Mouse (Mus musculus) kidney, adult 8-10 months (tissue): ENCODE measurements at regions not wholly inside any gene's neighbourhood (a gene's known extent, or its start where the extent isn't known, plus 50 kb on each side); places are given as distances from the start of the nearest gene placed in this dataset.
A peak's percentile ranks its signal among the peaks of the same experiment; 100 is the strongest.

Experiments used
- DNase-seq, 2 experiments: peaks; one replicate each; pipeline ENCODE4 v3.0.0; 2022

GRCm38 (mm10) chr8:29460119-29460518 is 2012.6 kb downstream of the Poteg start:
- DNase-seq: no peak

GRCm38 (mm10) chr8:29492931-29493330 is 2045.5 kb downstream of the Poteg start:
- no peak for DNase-seq

- no peak for DNase-seq
These were observed 2079.9 kb downstream of the Poteg start for GRCm38 (mm10) chr8:29527327-29527726.

- peak; percentile 33 to 47 for DNase-seq
These were observed 2084.1 kb downstream of the Poteg start for GRCm38 (mm10) chr8:29531565-29531964.

- peak; percentile 33 to 63 for DNase-seq
These were observed 2090.5 kb downstream of the Poteg start for GRCm38 (mm10) chr8:29538016-29538415.

GRCm38 (mm10) chr8:29539856-29540255 is 2092.4 kb downstream of the Poteg start:
- no peak for DNase-seq

GRCm38 (mm10) chr8:29544142-29544541 is 2096.7 kb downstream of the Poteg start:
- no peak for DNase-seq

- DNase-seq: no peak
These were observed 2138.2 kb downstream of the Poteg start for GRCm38 (mm10) chr8:29585671-29586070.

GRCm38 (mm10) chr8:29594129-29594528 is 2146.7 kb downstream of the Poteg start:
- DNase-seq: no peak

- peak; percentile 8 to 21 for DNase-seq
These were observed 2166.6 kb downstream of the Poteg start for GRCm38 (mm10) chr8:29614098-29614497.

GRCm38 (mm10) chr8:29661616-29662015 is 2214.1 kb downstream of the Poteg start:
- DNase-seq: no peak

- no peak for DNase-seq
These were observed 2228.4 kb downstream of the Poteg start for GRCm38 (mm10) chr8:29675870-29676269.

GRCm38 (mm10) chr8:29683340-29683739 is 2235.9 kb downstream of the Poteg start:
- DNase-seq: no peak

GRCm38 (mm10) chr8:29686594-29686993 is 2239.1 kb downstream of the Poteg start:
- DNase-seq: peak in 1 of 2 experiments; percentile 2

- DNase-seq: peak; percentile 63 to 64
These were observed 2248.2 kb downstream of the Poteg start for GRCm38 (mm10) chr8:29695698-29696097.
